Mouse (Mus musculus): Measurements from ENCODE around the gene Chmp6.

The Chmp6 gene

DNA sequence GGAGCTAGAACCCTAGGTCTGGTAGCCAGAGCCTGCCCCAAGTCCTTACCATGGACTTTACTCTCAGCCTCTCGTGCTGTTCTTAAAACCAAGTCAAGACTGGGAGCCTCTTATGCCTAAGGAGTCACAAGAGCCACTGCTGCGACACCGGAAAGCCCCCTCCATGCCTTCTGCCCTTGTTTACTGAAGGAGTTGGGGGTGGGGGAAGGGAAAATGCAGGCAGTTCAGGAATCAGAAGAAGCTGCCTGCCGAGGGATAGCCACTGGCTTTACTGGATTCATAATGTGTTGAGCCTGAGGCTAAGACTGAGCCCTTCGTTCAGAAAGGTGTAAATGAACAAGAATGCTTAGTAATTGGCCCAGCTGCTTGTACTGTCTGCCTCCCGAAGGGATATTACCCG is 396 bp upstream of the Chmp6 start:
- DNase-seq: no peak

DNA sequence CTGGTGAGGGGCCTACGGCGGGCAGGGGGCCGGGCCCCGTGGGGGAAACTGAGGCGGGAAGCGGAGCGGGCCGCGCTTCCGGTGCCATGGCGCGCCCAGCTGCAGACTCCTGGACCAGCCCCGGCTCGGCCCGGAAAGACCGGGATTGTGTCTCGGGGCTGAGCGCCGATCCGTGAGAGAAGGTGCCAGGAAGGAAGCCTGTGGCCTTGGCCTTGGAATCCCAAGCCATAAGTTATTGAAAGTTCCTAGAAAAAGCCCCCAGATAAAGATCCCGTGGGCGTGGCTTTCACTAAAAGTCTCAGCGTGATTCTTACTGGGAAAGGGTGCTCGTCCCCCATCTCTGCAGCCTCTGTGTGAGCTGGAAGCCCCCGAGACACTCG is 684 bp downstream of the Chmp6 start:
- DNase-seq: no peak

DNA sequence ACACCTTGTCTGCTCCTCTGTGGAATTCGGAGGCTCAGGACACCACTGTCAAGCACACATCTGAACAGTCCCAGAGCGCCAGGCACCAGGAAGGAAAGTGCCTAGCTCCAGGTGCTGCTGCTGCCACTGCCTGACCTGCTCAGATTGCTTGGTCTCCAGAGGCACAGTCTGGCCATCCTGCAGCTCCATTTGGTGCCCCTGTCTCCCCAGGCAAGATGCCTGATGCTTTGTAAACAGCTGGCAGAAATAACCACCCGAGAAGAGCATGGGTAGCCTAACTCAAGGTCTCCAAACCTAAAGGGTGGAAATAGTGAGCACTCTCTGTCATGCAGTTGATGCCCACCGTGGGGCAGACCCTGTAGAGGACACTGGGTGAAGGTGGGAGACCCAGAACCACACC is 1.1 kb downstream of the Chmp6 start:
- DNase-seq: no peak

DNA sequence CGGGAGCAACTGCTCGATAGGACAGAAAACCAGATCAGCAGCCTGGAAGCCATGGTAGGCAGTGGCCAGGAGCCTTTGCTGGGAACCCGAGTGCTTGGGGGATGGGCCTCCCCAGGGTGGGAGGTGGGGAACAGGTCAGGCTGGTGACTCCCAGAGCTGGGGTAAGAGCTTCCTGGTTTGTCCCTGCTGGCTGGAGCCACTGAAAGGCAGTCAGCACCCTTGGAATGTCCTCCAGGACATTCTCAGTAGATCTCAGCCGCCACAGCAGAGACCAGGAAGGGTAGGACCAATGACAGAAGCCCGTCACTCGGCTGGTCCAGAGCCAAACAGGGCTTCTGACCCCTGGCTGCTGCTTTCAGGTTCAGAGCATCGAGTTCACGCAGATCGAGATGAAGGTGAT is 2.4 kb downstream of the Chmp6 start:
- no peak for DNase-seq

DNA sequence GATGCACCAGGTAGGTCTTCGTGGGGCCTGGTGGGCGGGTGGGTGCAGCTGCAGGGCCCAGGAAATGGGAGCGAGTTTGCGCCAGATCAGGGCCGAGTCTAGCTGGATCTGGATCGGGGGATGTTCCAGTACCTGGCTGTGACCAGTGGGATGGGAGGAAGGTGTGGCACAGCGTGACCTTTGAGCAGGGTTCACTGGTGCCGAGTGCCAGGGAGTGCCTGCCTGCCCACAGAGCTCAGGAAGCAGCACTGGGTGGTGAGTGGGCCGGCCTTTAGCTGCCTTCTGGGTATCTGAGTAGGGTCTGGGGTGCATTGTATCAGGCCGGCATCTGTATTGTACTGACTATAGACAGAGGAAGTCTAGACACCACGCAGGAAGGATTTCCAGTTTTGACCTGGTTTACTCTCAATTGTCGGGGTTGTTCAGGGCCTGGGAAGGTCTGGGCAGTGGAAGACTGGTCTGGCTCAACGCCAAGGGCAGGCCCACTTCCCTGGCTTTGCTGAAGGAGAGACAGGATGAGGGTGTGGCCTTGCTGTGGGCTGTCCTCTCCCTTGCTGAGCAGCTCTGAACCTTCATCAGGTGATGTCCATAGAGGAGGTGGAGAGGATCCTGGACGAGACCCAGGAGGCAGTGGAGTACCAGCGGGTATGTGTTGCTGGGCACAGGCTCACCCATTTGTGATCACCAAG is 3.0 kb downstream of the Chmp6 start:
- DNase-seq: no peak

DNA sequence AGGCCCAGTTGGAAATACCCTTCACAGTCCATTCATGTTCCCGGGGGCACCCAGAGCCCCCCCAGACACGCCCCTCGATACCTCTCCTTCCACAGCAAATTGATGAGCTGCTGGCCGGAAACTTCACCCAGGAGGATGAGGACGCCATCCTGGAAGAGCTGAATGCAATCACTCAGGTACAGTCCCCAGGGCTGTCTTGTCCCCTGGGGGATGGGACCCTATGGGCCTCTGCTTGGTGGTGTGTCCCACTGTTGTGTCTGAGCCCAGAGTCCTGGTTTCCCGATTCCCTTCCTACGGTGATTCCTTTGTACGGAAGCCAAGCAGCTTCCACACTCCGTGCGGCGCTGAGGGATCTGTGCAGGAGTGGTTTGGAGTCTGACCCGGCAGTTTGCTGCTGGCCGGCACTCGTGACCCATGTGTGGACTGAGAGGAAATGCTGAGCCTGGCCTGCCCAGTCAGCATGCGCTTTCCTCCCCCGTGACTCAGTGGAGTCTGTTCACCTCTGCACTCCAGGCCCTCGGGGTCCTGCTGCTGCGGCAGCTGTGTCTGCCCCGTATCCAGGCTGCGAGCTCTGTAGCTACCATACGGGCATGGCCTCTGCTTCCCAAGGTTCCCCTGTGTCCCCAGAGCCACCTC is 3.7 kb downstream of the Chmp6 start:
- no peak for DNase-seq

DNA sequence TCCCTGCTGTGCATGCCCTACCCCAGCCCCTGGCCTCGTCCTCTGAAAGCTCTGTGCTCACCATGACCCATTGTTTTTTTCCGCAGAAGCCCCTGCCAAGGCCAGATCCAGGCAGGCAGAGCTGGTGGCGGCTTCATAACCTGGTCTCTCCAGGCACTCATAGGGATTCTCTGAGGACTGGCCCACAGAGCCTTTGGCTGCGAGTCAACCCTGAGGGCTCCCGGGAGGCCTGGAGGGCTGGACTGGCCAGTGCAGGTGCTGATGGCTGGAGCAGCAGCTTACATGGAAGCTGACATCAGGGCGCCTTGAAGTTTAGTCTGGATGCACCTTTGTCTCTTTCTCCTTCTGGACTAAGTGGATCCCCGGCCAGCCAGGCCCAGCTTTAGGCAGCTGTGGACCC is 5.3 kb downstream of the Chmp6 start:
- no peak for DNase-seq

DNA sequence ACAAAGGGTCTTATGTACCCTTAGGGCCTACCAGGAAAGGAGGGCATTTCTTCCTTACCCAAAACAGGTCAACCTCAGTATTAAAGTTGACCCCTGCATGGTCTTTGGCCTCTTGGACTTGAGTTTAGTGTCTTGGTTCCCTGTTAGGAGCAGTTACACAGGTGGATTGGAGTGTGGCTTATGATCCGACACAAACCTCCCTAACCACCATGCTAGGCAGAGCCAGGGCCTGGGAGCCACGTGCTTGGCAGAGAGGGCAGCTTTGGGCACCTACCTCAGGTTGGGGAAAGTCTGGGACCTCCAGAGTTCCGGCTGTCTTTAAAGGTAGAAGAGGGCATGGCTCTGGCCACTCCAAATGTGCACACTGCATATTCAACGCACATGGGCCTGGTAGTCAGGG is 6.2 kb downstream of the Chmp6 start:
- no peak for DNase-seq

DNA sequence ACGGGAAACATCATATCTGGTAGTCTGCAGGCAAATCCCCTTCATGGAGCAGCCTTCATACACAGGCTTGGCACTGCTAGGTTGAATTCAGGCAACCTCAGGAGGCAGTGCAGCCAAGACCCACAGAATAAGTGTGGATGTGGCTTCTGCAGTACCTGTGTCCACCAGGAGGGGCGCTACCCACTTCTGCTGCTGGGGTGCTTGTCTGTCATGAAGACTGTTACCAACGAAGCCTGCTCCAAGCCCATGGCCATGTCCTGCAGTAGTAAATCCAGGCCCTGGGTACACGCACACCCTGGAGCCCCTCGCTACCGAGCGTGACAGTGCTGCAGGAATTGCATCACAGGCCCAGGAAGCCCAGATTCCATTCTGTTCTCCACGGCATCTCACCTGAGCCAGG is 6.7 kb downstream of the Chmp6 start:
- peak; percentile 76 for DNase-seq

DNA sequence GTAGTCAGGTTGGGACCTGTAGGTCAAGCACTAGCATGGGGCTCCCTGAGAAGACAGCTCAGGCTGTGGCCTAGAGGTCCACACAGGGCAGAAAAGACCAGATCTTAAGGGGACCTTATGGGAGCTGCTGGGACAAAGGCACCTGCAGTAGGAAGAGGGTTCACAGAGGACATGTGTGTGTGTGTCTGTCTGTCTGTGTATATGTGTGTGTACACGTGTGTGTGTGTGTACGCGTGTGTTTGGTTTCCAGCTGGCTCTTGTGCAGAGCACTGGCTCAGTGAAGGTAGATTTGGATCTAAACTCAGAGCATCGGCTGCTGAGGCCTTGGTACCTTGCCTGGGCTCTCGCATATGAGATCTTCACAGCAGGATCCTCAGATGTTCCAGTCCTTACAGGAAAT is 7.4 kb downstream of the Chmp6 start:
- no peak for DNase-seq

DNA sequence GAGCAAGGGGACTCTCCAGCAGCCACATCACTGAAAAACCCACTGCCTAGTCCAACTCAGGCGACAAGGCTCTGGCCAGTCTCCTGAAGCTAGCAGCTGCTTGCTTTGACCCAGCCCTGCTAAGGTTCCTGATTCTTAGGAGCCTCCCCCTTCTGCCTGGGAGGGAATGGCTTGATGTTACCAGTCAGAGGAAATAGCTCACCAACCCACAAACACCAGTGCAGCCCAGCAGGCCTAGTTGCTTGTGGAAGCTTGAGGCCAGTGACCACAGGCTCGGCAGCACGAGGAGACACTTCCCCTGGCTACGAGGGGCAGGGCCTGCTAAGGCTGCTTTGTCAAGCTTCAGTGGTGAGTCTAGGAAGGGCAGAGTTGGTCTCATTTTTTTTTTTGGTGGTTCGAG is 11.9 kb downstream of the Chmp6 start:
- DNase-seq: no peak

DNA sequence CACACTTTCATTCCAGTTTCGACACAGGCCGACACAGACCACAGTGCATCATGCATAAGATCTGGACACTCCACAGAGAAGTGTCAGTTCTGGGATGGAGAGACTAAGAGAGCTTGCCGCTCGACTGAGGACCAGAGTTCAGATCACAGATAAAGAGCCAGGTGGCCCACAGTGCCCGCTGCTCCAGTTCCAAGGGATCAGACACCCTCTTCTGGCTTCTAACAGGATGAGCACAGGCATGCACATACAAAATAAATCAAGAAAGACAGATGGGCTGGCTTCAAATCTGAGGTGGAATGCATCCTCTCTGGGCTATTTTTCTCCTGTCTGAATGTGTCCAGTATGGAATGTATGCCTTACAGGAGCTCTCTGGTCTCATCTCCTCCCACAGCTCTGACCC is 13.5 kb downstream of the Chmp6 start:
- DNase-seq: no peak

DNA sequence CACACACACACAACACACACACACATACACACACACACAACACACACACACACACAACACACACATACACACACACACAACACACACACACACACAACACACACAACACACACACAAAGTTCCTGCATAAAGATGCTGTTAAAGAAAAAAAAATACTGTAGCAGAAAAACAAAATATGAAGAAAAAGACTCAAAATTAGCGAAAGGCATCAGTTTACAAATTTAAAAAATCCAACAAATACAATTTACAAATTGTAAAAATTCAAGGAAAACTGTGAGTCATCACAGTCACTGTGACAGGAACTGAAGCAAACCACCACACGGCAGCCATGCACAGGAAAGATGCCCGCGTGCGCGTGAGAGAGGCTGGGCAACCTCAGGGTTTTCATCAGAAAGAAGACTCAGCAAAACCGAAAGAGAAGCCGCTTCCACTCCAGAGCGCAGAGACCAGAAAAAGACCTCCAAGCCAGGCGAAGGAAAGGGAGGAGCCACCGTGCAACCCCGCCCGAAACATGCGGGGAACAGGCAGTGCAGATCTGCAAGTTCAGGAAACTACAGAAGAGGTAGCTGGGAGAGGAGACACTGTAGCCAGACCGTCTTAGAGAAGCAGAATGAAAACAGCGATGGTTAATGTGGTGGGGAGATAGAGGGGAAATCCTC is 14.9 kb downstream of the Chmp6 start:
- DNase-seq: no peak

DNA sequence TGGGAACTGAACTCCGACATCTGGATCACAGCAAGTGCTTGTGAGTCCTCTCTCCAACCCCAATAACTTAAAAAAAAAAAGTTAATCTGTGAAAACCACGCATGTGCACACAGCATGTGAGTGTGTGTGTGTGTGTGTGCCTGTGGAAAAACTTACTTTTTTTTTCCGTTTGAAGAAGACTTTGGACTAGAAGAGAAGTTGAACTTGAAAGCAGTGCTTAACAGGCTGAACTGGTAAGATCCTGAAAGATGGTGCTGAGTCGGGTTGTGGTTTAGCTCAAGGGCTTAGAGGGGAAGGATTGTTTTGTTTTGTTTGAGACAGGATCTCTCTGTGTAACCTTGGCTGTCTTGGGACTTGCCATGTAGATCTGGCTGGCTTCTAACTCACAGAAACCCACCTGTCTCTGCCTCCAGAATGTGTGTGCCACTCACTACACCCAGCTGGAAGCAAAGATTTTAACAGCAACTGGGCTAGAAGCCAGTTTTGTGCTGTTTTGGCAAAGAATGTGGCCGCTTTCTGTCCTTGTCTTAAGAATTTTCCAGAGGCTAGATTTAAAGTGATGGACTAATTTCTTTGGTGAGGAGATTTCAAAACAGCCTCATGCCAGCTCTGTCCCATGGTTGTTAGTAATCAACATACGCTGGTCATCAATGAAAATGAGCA is 16.5 kb downstream of the Chmp6 start:
- no peak for DNase-seq

DNA sequence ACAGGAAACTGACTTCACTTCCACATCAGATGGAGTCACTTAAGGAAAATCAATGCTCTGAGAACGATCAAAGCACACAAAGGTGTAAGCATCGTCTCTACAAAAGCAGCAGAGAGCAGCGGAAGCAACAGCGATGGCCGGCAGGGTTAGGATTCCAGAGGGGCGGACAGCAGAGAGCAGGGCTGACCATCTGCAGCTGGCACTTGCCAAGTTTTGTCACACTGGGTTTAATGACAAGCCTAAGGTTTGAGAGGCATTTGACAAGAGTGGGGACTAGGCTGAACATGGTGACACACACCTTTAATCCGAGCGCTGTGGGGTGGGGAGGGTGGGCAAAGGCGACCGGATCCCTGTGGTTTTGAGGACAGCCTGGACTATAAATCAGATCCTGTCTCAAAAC is 18.6 kb downstream of the Chmp6 start:
- DNase-seq: no peak

DNA sequence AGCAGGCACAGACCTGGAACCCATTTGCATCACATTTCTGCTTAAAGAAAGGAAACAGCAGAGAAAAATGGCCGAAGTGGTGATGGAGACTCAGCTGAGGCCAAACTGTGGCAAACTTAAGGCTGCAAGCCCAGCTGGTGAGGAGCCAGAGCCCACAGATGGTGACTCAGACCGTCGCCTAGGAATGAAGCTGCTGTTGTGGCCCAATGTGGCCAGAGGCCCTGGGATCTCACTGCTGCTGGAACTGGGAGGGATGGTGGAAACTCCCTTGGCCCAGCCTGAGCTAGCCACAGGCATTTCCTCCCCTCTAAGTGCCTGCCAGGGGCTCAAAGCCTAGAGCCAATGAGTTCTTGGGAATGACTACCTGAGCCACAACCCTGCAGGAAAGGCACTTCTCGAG is 19.9 kb downstream of the Chmp6 start:
- no peak for DNase-seq

DNA sequence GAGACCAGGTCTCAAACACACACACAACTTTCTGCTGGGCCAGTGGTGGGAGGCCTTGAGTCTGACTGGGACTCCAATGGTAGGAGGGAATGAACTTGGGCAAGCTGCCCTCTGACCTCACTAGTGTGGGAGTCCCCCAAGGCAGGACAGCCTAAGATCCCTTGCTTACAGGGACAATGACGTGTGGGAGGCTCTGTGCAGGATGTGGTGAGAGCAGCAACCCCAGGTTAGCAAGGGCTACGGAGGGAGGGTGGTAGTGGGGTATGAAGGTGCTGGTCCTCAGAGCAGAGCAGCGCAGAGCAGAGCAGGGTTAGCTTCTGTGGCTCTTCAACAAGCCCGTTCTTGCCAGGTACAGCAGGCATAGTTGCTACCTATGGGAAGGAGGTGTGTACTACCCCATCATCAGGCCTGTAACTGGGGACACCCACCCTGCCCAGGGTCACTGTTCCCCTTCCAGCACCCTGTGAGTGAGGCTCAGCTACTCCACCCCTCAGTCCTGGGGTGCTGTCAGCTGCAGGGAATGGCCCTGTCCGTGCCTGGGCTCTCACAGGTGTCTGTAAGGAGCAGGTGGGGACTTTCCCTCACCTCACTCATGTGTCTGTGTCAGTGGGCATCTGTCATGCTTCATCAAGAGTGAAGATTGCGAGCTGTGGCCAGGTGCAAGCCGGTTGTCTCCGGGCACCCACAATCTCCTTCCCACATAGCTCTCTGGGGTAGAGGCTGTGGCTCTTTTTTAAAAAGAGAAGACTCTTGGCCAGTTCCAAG is 20.8 kb downstream of the Chmp6 start:
- no peak for DNase-seq

DNA sequence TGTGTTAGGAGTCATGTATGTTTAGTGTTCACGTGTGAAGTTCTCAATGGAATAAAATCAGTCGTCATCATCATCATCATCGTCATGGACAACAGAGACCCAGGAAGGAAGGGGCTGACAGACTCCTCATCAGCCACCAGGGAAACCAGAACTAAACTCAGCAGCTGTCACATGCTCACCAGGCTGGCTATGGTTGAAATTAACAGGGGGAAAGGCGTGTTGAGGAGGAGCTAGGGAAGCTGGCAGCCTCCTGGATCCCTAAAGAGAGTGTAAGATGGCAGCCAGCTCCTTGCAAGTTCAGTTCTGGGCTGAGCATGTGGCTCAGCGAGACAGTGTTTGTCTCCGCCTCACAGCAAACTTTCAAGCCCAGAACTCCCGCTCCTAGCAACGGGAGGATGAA is 21.5 kb downstream of the Chmp6 start:
- no peak for DNase-seq

DNA sequence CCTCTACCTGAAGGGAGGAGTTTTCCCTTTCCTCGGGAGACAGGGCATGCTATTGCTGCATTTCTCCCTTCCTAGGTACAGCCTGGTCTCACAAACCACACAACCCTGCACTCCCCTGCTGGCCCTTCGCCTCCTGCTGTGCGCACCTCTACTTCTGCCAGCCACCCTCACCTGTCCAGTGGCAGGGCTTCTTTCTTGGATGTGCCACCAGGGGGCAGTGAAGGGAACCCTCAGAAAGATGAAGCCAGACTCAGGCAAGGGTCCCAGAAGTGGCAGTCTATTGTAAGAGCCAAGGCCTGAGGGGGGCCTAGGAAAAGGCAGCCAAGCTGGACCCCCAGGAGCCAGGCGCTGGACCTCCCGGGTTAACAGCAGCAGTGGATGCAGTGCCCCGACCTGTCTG is 22.2 kb downstream of the Chmp6 start:
- DNase-seq: peak; percentile 76

DNA sequence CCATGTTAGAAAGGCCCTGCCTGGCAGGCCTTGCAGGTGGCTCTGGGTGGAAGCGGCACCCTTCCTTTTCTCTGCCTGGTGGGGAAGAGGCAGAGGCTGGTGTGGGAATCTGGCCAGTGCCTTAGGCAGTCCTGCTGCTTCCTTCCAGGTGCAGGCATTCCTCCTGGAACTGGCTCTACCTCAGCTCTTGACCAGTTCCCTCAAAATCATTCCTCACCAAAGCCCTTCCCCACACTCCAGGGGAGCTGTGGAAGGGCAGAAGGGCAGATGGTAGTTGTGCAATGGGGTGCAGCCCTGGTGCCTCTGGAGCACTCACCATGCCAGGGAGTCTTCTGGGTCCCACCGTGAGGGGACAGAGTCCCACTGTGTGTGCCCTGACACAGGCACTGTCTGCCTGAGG is 23.2 kb downstream of the Chmp6 start:
- DNase-seq: no peak

DNA sequence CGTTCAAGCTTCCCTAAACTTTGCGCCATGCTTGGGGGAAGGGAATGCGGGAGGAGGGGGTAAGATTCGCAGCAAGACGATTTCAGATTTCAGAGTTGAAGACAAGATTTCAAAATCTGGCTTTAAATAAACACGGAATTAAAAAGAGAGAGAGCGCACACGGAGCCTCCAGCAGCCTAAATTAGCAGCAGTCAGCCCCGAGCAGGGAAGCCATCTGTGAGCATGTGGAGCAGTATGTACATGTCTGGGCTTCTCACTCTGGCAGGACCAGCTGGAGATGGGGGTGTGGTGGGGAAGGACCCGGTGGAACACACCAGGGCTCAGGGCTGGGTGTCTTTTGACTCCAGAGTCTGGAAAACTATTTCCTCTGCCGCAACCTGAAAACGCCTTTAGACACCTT is 24.0 kb downstream of the Chmp6 start:
- DNase-seq: no peak

DNA sequence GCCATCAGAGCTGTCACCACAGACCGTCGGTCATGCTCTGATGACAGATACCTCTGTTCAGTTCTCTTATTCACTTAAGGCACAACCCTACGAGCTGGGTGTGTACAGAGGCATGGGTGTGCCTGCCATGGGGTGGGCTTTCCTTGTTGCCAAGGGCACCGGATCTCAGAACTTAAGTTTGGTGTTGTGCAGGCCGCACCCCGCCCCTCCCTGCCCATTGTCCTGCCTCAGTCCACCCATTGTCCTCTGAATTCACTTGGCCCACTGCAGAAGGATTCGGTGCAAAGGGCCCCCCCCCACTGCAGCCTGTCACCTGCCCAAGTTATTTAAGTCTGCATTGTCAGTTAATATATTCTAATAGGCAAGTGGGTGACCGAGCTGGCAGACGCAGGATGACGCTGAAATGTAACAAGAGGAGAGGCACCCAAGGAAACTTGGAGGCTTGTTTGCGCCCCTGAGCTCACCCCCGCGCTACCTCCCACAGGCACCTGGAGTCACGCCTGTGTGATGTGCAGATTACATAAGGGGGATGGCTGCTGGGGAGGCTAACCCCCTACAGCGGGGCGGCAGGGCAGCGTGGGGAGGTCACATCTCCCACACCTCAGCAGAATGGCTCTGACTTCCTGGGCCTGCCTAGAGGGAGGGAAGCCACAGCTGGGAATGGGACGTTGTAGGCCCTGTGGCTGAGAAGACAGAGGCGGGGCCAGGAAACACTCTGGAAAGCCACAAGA is 24.7 kb downstream of the Chmp6 start:
- DNase-seq: no peak

All from cerebellum, adult 8-10 months (tissue).